In the genomic region with DNA sequence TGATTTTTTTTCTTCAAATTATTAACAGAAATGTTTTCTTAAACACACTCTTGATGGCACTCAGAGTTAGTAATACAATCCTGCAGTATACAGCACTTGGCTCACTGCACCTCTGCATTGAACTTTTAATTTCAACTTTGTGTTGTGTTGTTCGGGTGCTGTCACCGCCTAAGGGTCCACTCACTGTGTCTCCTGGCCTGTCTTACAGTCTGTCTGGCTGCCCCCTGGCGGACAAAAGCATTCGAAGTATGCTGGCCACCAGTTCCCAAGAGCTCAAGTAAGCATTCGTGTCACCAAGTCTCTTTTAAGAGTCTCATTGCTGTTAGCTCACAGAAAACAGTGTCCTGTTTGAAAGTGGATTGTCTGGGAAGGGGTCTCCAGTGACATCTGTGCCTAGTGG, we compare ENCODE assay signal across 8 mouse cellular contexts.
DNase-seq lines count a peak whose midpoint lies in the region; ATAC-seq and TF ChIP-seq lines count a peak whose summit lies in the region.

No protein-coding gene starts in this region.

- no peaks in the 10 kb centered on the region for H3K79me2 ChIP-seq in CH12.LX (replicated peaks; ENCODE audit: control insufficient read depth, extremely low read depth, insufficient read depth, poor library complexity, severe bottlenecking)

- 28% methylated on average over 5 of the region's 5 CpGs for WGBS in hindbrain, embryonic 10.5 days
- whole genome bisulfite sequencing in hindbrain, embryonic 13.5 days = 31% methylated on average over 5 of the region's 5 CpGs
- 14% methylated on average over 5 of the region's 5 CpGs for WGBS in forebrain, postnatal 0 days
- WGBS in midbrain, postnatal 0 days = 23% methylated on average over 5 of the region's 5 CpGs

- no peaks in the 10 kb centered on the region for H3K9me3 ChIP-seq in hindbrain, embryonic 10.5 days
- H3K9me3 ChIP-seq in hindbrain, embryonic 13.5 days = no peaks in the 10 kb centered on the region
- no peaks in the 10 kb centered on the region for H3K9me3 ChIP-seq in CH12.LX (replicated peaks; ENCODE audit: low read length)
- H3K9me3 ChIP-seq in forebrain, postnatal 0 days (ENCODE audit: low read length) = no peaks in the 10 kb centered on the region
- H3K9me3 ChIP-seq in midbrain, postnatal 0 days (ENCODE audit: low read length) = no peaks in the 10 kb centered on the region

- TF ChIP-seq EP300 in CH12.LX (IDR thresholded peaks at IDR 0.05; ENCODE audit: low read length) = no peak

- no peak overlapping the region for H3K27ac ChIP-seq in hindbrain, embryonic 10.5 days
- no peak overlapping the region for H3K27ac ChIP-seq in hindbrain, embryonic 13.5 days
- H3K27ac ChIP-seq in CH12.LX (ENCODE audit: insufficient read depth, low read depth) = no peak overlapping the region
- no peak overlapping the region for H3K27ac ChIP-seq in bone marrow macrophage, adult 2 months (ENCODE audit: insufficient read depth, low read depth, low read length)
- no peak overlapping the region for H3K27ac ChIP-seq in forebrain, postnatal 0 days (ENCODE audit: low read depth, low read length)
- no peak overlapping the region for H3K27ac ChIP-seq in midbrain, postnatal 0 days (ENCODE audit: low read depth, low read length)

- peak; percentile 48 to 72; a peak in 2 of 4 replicates for TF ChIP-seq CTCF in CH12.LX (conservative IDR thresholded peaks at IDR 0.05 in 1 of 2, IDR thresholded peaks at IDR 0.05 in 1 of 2; ENCODE audit: low read depth in 2 of 2, low read length in 2 of 2)
- TF ChIP-seq CTCF in bone marrow macrophage, adult 2 months (IDR thresholded peaks at IDR 0.05; ENCODE audit: low read depth, low read length) = 0 out of 2 replicates have a peak, but pooled peaks have one; percentile 14
- peak; percentile 76 for TF ChIP-seq CTCF in forebrain, postnatal 0 days (IDR thresholded peaks at IDR 0.05; ENCODE audit: low read depth)
- TF ChIP-seq CTCF in midbrain, postnatal 0 days (IDR thresholded peaks at IDR 0.05) = peak; percentile 74

- peak; percentile 21 for TF ChIP-seq RAD21 in CH12.LX (IDR thresholded peaks at IDR 0.05; ENCODE audit: low read depth, low read length)

- no peaks in the 10 kb centered on the region for H3K4me1 ChIP-seq in hindbrain, embryonic 10.5 days (replicated peaks)
- peaks cover 6% of the 10 kb centered on the region; the same call in 1 of the 2 replicates for H3K4me1 ChIP-seq in hindbrain, embryonic 13.5 days (replicated peaks)
- no peaks in the 10 kb centered on the region for H3K4me1 ChIP-seq in CH12.LX (ENCODE audit: control insufficient read depth in 1 of 2, insufficient read depth in 2 of 2)
- no peaks in the 10 kb centered on the region for H3K4me1 ChIP-seq in bone marrow macrophage, adult 2 months (ENCODE audit: control insufficient read depth, insufficient read depth, low read length)
- H3K4me1 ChIP-seq in forebrain, postnatal 0 days (ENCODE audit: insufficient read depth) = no peaks in the 10 kb centered on the region
- no peaks in the 10 kb centered on the region for H3K4me1 ChIP-seq in midbrain, postnatal 0 days (ENCODE audit: insufficient read depth, low read length)

- no peak for ATAC-seq in hindbrain, embryonic 13.5 days (ENCODE audit: low FRiP score)
- ATAC-seq in forebrain, postnatal 0 days = peak; percentile 65; the same call in 1 of the 2 replicates
- ATAC-seq in midbrain, postnatal 0 days (ENCODE audit: low FRiP score) = no peak

- H3K27me3 ChIP-seq in hindbrain, embryonic 10.5 days (ENCODE audit: insufficient read depth, poor library complexity, severe bottlenecking) = no peaks in the 10 kb centered on the region
- H3K27me3 ChIP-seq in hindbrain, embryonic 13.5 days = no peaks in the 10 kb centered on the region
- H3K27me3 ChIP-seq in CH12.LX (replicated peaks) = no peaks in the 10 kb centered on the region
- H3K27me3 ChIP-seq in forebrain, postnatal 0 days (ENCODE audit: insufficient read depth, low read length) = no peaks in the 10 kb centered on the region
- H3K27me3 ChIP-seq in midbrain, postnatal 0 days (ENCODE audit: insufficient read depth, low read length) = no peaks in the 10 kb centered on the region

- no peak for TF ChIP-seq POLR2A in CH12.LX (IDR thresholded peaks at IDR 0.05; ENCODE audit: low read depth, low read length)
- no peak for TF ChIP-seq POLR2A in bone marrow macrophage, adult 2 months (IDR thresholded peaks at IDR 0.05; ENCODE audit: borderline replicate concordance, low read depth, low read length)

- dilution Hi-C loops in CH12.LX (cut with MboI; ENCODE audit: extremely low pct_ligation_motif_present, extremely low pct_unique_long_range_greater_than_20kb, low sequenced_read_pairs) = no loop called here

- peak; percentile 65 for DNase-seq in hindbrain, embryonic 10.5 days (ENCODE audit: low spot score)
- peak; percentile 67 for DNase-seq in CH12.LX (ENCODE audit: extremely low read depth)
- DNase-seq in forebrain, postnatal 0 days = peak; percentile 75
- DNase-seq in kidney, postnatal 4 days = peak; percentile 81 to 82
- DNase-seq in midbrain, postnatal 0 days (ENCODE audit: low spot score) = peak; percentile 72
- no peak for DNase-seq in natural killer cell, adult 2 months (ENCODE audit: low spot score in 2 of 2)

- H3K9ac ChIP-seq in hindbrain, embryonic 13.5 days = no peak overlapping the region
- no peak overlapping the region for H3K9ac ChIP-seq in CH12.LX (ENCODE audit: insufficient read depth, low read depth)
- H3K9ac ChIP-seq in forebrain, postnatal 0 days = no peak overlapping the region
- no peak overlapping the region for H3K9ac ChIP-seq in midbrain, postnatal 0 days (replicated peaks; ENCODE audit: low read length, poor library complexity, severe bottlenecking)

- no peak overlapping the region for H3K4me3 ChIP-seq in hindbrain, embryonic 10.5 days
- no peak overlapping the region for H3K4me3 ChIP-seq in hindbrain, embryonic 13.5 days
- no peak overlapping the region for H3K4me3 ChIP-seq in CH12.LX (replicated peaks in 1 of 3; ENCODE audit: low read depth in 2 of 3, low read length in 2 of 3, poor library complexity in 1 of 3)
- H3K4me3 ChIP-seq in bone marrow macrophage, adult 2 months (ENCODE audit: insufficient read depth, low read length) = no peak overlapping the region
- H3K4me3 ChIP-seq in forebrain, postnatal 0 days (ENCODE audit: low read depth, low read length) = no peak overlapping the region
- H3K4me3 ChIP-seq in midbrain, postnatal 0 days (ENCODE audit: low read depth, low read length) = no peak overlapping the region

- no peaks in the 10 kb centered on the region for H3K36me3 ChIP-seq in hindbrain, embryonic 10.5 days
- peaks cover 78% of the 10 kb centered on the region for H3K36me3 ChIP-seq in hindbrain, embryonic 13.5 days
- no peaks in the 10 kb centered on the region for H3K36me3 ChIP-seq in CH12.LX (replicated peaks in 1 of 2; ENCODE audit: control insufficient read depth in 1 of 2, insufficient read depth in 1 of 2, low read length in 1 of 2)
- H3K36me3 ChIP-seq in forebrain, postnatal 0 days (ENCODE audit: insufficient read depth) = peaks cover 58% of the 10 kb centered on the region
- H3K36me3 ChIP-seq in midbrain, postnatal 0 days (ENCODE audit: insufficient read depth, low read length) = peaks cover 29% of the 10 kb centered on the region

- in situ Hi-C loops in CH12.LX (cut with MboI; ENCODE audit: low pct_ligation_motif_present, low pct_unique_long_range_greater_than_20kb, low sequenced_read_pairs) = no loop called here

- H3K4me2 ChIP-seq in hindbrain, embryonic 13.5 days = no peak overlapping the region
- H3K4me2 ChIP-seq in CH12.LX (ENCODE audit: insufficient read depth, low read depth, poor library complexity, severe bottlenecking) = no peak overlapping the region
- no peak overlapping the region for H3K4me2 ChIP-seq in forebrain, postnatal 0 days (ENCODE audit: low read depth)
- no peak overlapping the region for H3K4me2 ChIP-seq in midbrain, postnatal 0 days (ENCODE audit: low read depth, low read length, poor library complexity, severe bottlenecking)

TF ChIP-seq in CH12.LX, 34 proteins besides CTCF, POLR2A, EP300 and RAD21:
- TF ChIP-seq SMC3 (IDR thresholded peaks at IDR 0.05; ENCODE audit: low read depth, low read length) (peak; percentile 74), USF1 (IDR thresholded peaks at IDR 0.05; ENCODE audit: low read depth, low read length) (no peak)

Comparison
In these comparisons a context has a peak if more than half of its experiments do, and no peak if none do; other contexts are left out.
1. DNase-seq: peak in hindbrain, embryonic 10.5 days (single experiment), CH12.LX (single experiment), forebrain, postnatal 0 days (single experiment), kidney, postnatal 4 days (2 of 2) and midbrain, postnatal 0 days (single experiment); none in natural killer cell, adult 2 months (0 of 2).
2. CTCF ChIP-seq: peak in every context shown above with its lines; median percentile 76 in forebrain, postnatal 0 days; 74 in midbrain, postnatal 0 days; 60 in CH12.LX; 14 in bone marrow macrophage, adult 2 months.